Mouse (Mus musculus): ENCODE results near the gene Asb3. TPM values are rescaled to one million over a fixed set of nuclear protein-coding genes. Genes with fewer than 3 reads are reported as not detected.

The Asb3 gene
- total RNA-seq (2017), result 18.7 and 28.8 TPM in 2 replicates

- peak; percentile 46 to 48 for ATAC-seq (replicated peaks in 1 of 2; ENCODE audit: insufficient read depth in 1 of 2, low FRiP score in 2 of 2, low TSS enrichment in 1 of 2, low read depth in 1 of 2, poor library complexity in 2 of 2, severe bottlenecking in 2 of 2)
Observed at GRCm38 (mm10) chr11:30885171-30885871, at the start of gene Asb3, which contains the start of gene Gpr75. Asb3 (plus strand) TSS chr11:30885416. Gpr75 (plus strand) TSS chr11:30885358.

DNA sequence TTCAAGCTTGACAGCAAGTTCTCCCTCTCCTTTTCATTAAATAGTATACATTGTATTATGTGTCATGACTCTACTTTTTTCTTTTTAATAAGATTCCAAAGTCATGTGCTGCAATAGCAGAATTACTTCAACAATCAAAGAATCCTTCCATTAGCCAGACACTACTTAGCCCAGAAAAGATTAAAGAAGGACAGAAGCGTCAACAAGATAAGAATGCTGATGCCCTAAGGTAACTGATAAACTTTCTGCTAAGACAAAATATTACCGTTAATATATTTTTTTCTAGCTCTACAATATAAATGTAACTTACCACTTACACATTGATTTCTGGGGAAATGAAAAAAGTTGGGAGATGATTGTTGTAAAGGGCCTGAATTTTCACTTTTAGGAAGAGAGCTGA lies 46.4 kb upstream of the Asb3 start:
- no peak for ATAC-seq (replicated peaks in 1 of 2; ENCODE audit: insufficient read depth in 1 of 2, low FRiP score in 2 of 2, low TSS enrichment in 1 of 2, low read depth in 1 of 2, poor library complexity in 2 of 2, severe bottlenecking in 2 of 2)

DNA sequence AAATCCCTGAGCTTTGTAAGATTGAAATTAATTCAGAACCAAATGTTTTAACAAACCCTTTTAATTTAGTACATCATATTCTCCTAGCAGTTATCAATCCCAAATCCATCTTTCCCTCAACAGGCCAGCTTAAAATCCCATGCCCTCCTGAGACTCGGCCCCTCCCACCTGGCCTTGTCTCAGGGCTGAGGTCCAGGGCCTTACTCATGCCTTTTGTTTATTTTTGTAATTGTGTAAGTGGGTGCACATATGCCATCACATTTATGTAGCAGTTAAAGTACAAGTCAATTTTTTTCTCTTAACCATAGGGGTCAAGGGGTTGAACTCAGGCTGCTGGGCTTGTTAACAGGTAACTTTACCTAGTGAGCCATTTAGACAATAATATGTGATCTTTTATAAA lies 40.9 kb upstream of the Asb3 start:
- ATAC-seq (replicated peaks in 1 of 2; ENCODE audit: insufficient read depth in 1 of 2, low FRiP score in 2 of 2, low TSS enrichment in 1 of 2, low read depth in 1 of 2, poor library complexity in 2 of 2, severe bottlenecking in 2 of 2), result no peak

GRCm38 (mm10) chr11:30872425-30872824 lies 12.8 kb upstream of the Asb3 start:
- no peak for ATAC-seq (replicated peaks in 1 of 2; ENCODE audit: insufficient read depth in 1 of 2, low FRiP score in 2 of 2, low TSS enrichment in 1 of 2, low read depth in 1 of 2, poor library complexity in 2 of 2, severe bottlenecking in 2 of 2)

DNA sequence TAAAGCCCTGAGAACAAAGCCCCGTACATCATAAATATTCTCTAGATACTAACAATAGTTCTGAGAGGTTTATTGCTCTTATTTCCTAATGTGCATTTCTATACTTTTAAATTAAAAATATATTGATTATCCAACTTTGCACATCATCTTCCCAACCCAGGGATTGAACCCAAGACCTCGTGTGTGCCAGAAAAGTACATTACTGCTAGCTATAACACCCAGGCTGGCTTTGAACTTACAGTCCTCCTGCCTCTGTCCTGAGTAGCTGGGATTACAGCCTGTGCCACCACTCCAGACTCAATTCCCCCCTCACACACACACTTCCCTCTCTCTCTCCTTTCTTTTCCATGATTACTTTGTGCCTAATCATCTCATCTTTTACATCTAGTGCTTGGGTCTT lies 2.9 kb downstream of the Asb3 start:
- ATAC-seq (replicated peaks in 1 of 2; ENCODE audit: insufficient read depth in 1 of 2, low FRiP score in 2 of 2, low TSS enrichment in 1 of 2, low read depth in 1 of 2, poor library complexity in 2 of 2, severe bottlenecking in 2 of 2), result no peak

- no peak for ATAC-seq (replicated peaks in 1 of 2; ENCODE audit: insufficient read depth in 1 of 2, low FRiP score in 2 of 2, low TSS enrichment in 1 of 2, low read depth in 1 of 2, poor library complexity in 2 of 2, severe bottlenecking in 2 of 2)
Observed at GRCm38 (mm10) chr11:30896201-30896600, 11.0 kb downstream of the Asb3 start.

GRCm38 (mm10) chr11:30899312-30899711 lies 14.1 kb downstream of the Asb3 start:
- ATAC-seq (replicated peaks in 1 of 2; ENCODE audit: insufficient read depth in 1 of 2, low FRiP score in 2 of 2, low TSS enrichment in 1 of 2, low read depth in 1 of 2, poor library complexity in 2 of 2, severe bottlenecking in 2 of 2), result no peak

DNA sequence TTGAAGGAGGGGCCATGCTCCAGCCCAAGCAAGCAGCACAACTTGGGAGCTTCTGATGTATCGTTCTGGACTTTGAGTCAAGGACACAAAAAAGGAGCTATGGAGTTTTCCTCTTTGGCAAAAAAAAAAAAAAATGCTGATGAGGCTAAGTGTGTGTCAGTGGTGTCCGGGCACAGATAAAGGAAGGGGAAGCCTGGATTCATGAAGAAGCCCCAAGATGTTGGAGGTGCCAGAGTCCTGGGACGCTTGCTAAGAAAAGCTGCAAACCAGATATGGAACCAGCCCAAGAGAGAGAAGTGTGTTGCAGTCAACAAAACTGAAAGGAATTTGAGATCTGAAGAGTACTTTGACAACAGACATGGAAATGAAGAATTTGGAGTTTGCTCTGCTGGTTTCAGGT lies 27.1 kb downstream of the Asb3 start:
- ATAC-seq (replicated peaks in 1 of 2; ENCODE audit: insufficient read depth in 1 of 2, low FRiP score in 2 of 2, low TSS enrichment in 1 of 2, low read depth in 1 of 2, poor library complexity in 2 of 2, severe bottlenecking in 2 of 2), result no peak

DNA sequence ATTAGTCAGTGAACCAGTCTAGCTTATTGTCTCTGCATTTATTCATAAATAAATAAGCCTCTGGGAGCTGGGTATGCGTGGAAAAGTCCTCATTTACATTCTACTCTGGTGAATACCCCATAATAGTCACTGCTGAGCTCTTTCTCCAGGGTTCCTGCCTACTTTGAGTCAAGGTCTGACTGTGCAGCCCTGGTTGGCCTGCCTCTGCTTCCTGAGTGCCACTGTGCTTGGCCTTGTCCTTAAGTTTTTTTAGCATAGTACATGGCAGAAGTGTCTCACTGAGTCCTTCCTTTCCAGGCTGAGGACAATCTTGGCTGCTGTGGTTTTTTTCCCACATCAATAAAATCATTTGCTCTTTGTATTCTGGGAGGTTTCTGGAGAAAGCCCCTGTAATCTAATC lies 35.4 kb downstream of the Asb3 start:
- ATAC-seq (replicated peaks in 1 of 2; ENCODE audit: insufficient read depth in 1 of 2, low FRiP score in 2 of 2, low TSS enrichment in 1 of 2, low read depth in 1 of 2, poor library complexity in 2 of 2, severe bottlenecking in 2 of 2), result no peak

DNA sequence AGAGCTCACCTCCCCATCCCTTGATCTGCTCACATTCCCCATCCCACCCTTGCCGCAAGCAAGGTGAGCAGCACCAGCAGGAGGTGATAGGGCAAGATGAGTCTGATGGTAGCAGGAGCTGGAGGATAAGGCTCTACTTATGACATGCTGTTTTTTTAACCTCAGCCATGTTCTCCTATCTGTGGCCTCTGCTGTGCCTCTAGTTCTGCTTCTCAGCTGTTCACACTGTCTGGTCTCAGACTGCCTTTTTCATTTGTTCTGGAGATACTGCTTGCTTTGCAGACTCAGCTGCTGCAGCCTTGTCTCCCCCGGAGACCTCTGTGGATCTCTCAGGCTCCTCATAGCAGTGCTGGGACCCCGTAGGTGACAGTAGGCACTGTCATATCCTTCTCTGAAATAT lies 38.1 kb downstream of the Asb3 start:
- no peak; a peak in 1 of 4 replicates for ATAC-seq (replicated peaks in 1 of 2; ENCODE audit: insufficient read depth in 1 of 2, low FRiP score in 2 of 2, low TSS enrichment in 1 of 2, low read depth in 1 of 2, poor library complexity in 2 of 2, severe bottlenecking in 2 of 2)

GRCm38 (mm10) chr11:30928079-30928478 lies 42.9 kb downstream of the Asb3 start:
- no peak for ATAC-seq (replicated peaks in 1 of 2; ENCODE audit: insufficient read depth in 1 of 2, low FRiP score in 2 of 2, low TSS enrichment in 1 of 2, low read depth in 1 of 2, poor library complexity in 2 of 2, severe bottlenecking in 2 of 2)

GRCm38 (mm10) chr11:30928498-30928897 lies 43.3 kb downstream of the Asb3 start:
- no peak for ATAC-seq (replicated peaks in 1 of 2; ENCODE audit: insufficient read depth in 1 of 2, low FRiP score in 2 of 2, low TSS enrichment in 1 of 2, low read depth in 1 of 2, poor library complexity in 2 of 2, severe bottlenecking in 2 of 2)

GRCm38 (mm10) chr11:30943522-30943921 lies 58.3 kb downstream of the Asb3 start:
- ATAC-seq (replicated peaks in 1 of 2; ENCODE audit: insufficient read depth in 1 of 2, low FRiP score in 2 of 2, low TSS enrichment in 1 of 2, low read depth in 1 of 2, poor library complexity in 2 of 2, severe bottlenecking in 2 of 2), result no peak

DNA sequence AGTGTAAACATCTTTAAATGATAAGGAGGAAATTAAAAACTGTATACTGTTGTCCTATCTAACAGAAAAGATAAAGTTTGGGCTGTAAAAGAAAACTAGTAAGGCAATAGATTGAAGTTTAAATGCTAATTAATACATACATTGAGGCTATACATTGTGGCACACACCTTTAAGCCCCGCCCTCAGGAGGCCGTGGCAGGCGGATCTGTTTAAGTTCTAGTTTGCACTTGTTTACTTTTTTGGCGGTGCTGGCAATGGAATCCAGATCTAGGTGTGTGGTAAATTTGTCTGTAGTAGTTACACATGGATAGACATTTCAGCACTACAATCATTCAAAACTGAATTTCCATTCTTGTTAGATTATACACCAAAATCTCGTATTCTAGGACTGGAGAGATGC lies 67.6 kb downstream of the Asb3 start:
- no peak for ATAC-seq (replicated peaks in 1 of 2; ENCODE audit: insufficient read depth in 1 of 2, low FRiP score in 2 of 2, low TSS enrichment in 1 of 2, low read depth in 1 of 2, poor library complexity in 2 of 2, severe bottlenecking in 2 of 2)

GRCm38 (mm10) chr11:30953469-30954154 lies 68.4 kb downstream of the Asb3 start:
- peak; percentile 58 to 63 for ATAC-seq (replicated peaks in 1 of 2; ENCODE audit: insufficient read depth in 1 of 2, low FRiP score in 2 of 2, low TSS enrichment in 1 of 2, low read depth in 1 of 2, poor library complexity in 2 of 2, severe bottlenecking in 2 of 2)

GRCm38 (mm10) chr11:30954279-30954725 lies 69.1 kb downstream of the Asb3 start, which contains the start of gene Erlec1:
Erlec1 (minus strand) TSS chr11:30954335.
- ATAC-seq (replicated peaks in 1 of 2; ENCODE audit: insufficient read depth in 1 of 2, low FRiP score in 2 of 2, low TSS enrichment in 1 of 2, low read depth in 1 of 2, poor library complexity in 2 of 2, severe bottlenecking in 2 of 2), result peak; percentile 99

DNA sequence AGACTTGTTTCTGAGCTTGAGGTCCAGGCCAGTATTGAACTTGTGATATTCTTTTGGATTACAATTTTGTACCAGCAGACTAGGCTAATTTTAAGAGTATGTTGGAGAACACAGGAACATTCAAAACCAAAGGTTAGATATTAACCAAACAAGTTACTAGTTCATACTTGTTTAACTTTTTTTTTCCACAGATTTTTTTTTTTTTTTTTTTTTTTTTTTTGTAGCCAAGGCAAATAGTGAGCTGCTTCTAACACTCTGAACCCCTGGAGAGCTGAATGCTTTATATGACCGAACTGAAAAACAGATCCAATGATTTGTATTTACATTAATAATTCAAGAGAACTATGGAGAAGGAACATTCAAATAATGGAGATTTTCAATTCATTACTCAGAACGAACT lies 100.0 kb downstream of the Asb3 start:
- no peak for ATAC-seq (replicated peaks in 1 of 2; ENCODE audit: insufficient read depth in 1 of 2, low FRiP score in 2 of 2, low TSS enrichment in 1 of 2, low read depth in 1 of 2, poor library complexity in 2 of 2, severe bottlenecking in 2 of 2)

- peak; percentile 98 to 99 for ATAC-seq (replicated peaks in 1 of 2; ENCODE audit: insufficient read depth in 1 of 2, low FRiP score in 2 of 2, low TSS enrichment in 1 of 2, low read depth in 1 of 2, poor library complexity in 2 of 2, severe bottlenecking in 2 of 2)
Observed at GRCm38 (mm10) chr11:30985877-30986624, 100.8 kb downstream of the Asb3 start, which contains the start of gene Chac2. Chac2 (minus strand) TSS chr11:30986350.

Data from hematopoietic stem cell, adult 5-6 weeks (primary cell).